In genomic region chr3:109254957-109255356, GRCm38 (mm10) we compare ENCODE assay signal across 9 mouse cellular contexts.
A peak's percentile ranks its signal among the peaks of the same experiment; 100 is the strongest.
DNase-seq lines count a peak whose midpoint lies in the region; ATAC-seq lines count a peak whose summit lies in the region.
"Had no signal": no experiment of that assay in that cellular context is flagged by ENCODE, and none has a peak within 500 bp of the region (broad histone marks: within the 10 kb centered on the region; RNA-seq: fewer than 3 reads in every experiment).

No protein-coding gene starts in this region.

- no peaks in the 10 kb centered on the region for H3K36me3 ChIP-seq in heart, embryonic 14.5 days (ENCODE audit: control insufficient read depth, insufficient read depth, low read length)
- H3K36me3 ChIP-seq in kidney, embryonic 15.5 days = no peaks in the 10 kb centered on the region
- H3K36me3 ChIP-seq: embryonic facial prominence, embryonic 13.5 days had no signal

- peak; percentile 65 for ATAC-seq in heart, embryonic 14.5 days (ENCODE audit: insufficient number of reproducible peaks, insufficient read depth, low FRiP score, low read depth)
- ATAC-seq in kidney, embryonic 15.5 days (replicated peaks; ENCODE audit: low FRiP score) = no peak

- peak; percentile 63 to 77 for DNase-seq in adrenal gland, adult (ENCODE audit: inconsistent age in 2 of 2, low spot score in 1 of 2)
- DNase-seq in adrenal gland, postnatal 4 days (ENCODE audit: low spot score in 2 of 2) = no peak
- peak; percentile 37 for DNase-seq in adrenal gland, postnatal 10 days
- peak; percentile 51 for DNase-seq in lung, postnatal 36 days
- no peak for DNase-seq in right cerebral cortex, postnatal 14 days
- DNase-seq in MN1 (ENCODE audit: low spot score) = no peak

- H3K27ac ChIP-seq in heart, embryonic 14.5 days (replicated peaks in 1 of 2; ENCODE audit: control insufficient read depth in 1 of 2, insufficient read depth in 1 of 2, low read depth in 2 of 2, low read length in 2 of 2) = peak overlapping the region; percentile 41 to 60; a peak in 3 of 4 replicates
- no peak overlapping the region for H3K27ac ChIP-seq in kidney, embryonic 15.5 days
- H3K27ac ChIP-seq: embryonic facial prominence, embryonic 13.5 days had no signal

- 0 out of 2 replicates have a peak overlapping the region, but pooled peaks have one; percentile 7 for H3K4me2 ChIP-seq in heart, embryonic 14.5 days (ENCODE audit: low read length)
- H3K4me2 ChIP-seq in kidney, embryonic 15.5 days = no peak overlapping the region
- H3K4me2 ChIP-seq: embryonic facial prominence, embryonic 13.5 days had no signal

- WGBS in heart, embryonic 14.5 days = 15% methylated on average over 5 of the region's 5 CpGs
- 78% methylated on average over 5 of the region's 5 CpGs for WGBS in kidney, embryonic 15.5 days

- H3K27me3 ChIP-seq in heart, embryonic 14.5 days (ENCODE audit: control insufficient read depth, insufficient read depth, low read length) = no peaks in the 10 kb centered on the region
- no peaks in the 10 kb centered on the region for H3K27me3 ChIP-seq in kidney, embryonic 15.5 days
- H3K27me3 ChIP-seq: embryonic facial prominence, embryonic 13.5 days had no signal

- H3K4me1 ChIP-seq in heart, embryonic 14.5 days (ENCODE audit: control insufficient read depth in 2 of 2, insufficient read depth in 2 of 2, low read length in 2 of 2) = peaks cover 28 to 49% of the 10 kb centered on the region in 2 experiments
- H3K4me1 ChIP-seq in kidney, embryonic 15.5 days = no peaks in the 10 kb centered on the region

- no peaks in the 10 kb centered on the region for H3K9me3 ChIP-seq in heart, embryonic 14.5 days (ENCODE audit: control insufficient read depth, low read length)
- no peaks in the 10 kb centered on the region for H3K9me3 ChIP-seq in kidney, embryonic 15.5 days (replicated peaks)
- H3K9me3 ChIP-seq: embryonic facial prominence, embryonic 13.5 days had no signal

- H3K4me3 ChIP-seq in heart, embryonic 14.5 days (ENCODE audit: control insufficient read depth in 1 of 2, insufficient read depth in 1 of 2, low read depth in 1 of 2, low read length in 2 of 2) = no peak overlapping the region
- no peak overlapping the region for H3K4me3 ChIP-seq in kidney, embryonic 15.5 days (replicated peaks)
- H3K4me3 ChIP-seq: embryonic facial prominence, embryonic 13.5 days had no signal

- H3K9ac ChIP-seq in heart, embryonic 14.5 days (ENCODE audit: low read length) = no peak overlapping the region
- H3K9ac ChIP-seq in kidney, embryonic 15.5 days = no peak overlapping the region
- H3K9ac ChIP-seq: embryonic facial prominence, embryonic 13.5 days had no signal

Comparison
In these comparisons a context has a peak if more than half of its experiments do, and no peak if none do; other contexts are left out.
1. DNase-seq: peak in adrenal gland, adult (2 of 2), adrenal gland, postnatal 10 days (single experiment) and lung, postnatal 36 days (single experiment); none in adrenal gland, postnatal 4 days (0 of 2), right cerebral cortex, postnatal 14 days (single experiment) and MN1 (single experiment).